Mouse (Mus musculus): ENCODE measurements around the gene Efnb2.

DNA sequence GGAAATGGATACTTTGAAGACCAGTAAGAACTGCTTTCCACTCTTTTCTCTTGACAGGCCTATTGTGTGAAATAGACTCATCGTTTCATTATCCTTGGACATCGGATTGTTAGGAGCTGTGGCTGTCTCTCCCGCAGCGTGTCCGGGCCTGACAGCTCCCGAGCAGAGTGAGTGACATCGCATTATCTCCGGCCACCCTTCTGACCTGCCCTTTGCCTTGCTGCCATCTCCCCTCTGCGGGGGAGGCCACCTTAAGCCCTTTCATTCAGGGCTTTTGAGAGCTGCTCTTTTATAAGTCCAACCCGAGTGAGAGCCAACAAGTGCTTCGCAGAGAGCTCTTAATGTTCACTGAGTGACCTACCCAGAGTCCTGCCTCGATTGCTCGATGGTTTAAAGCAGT is 63.6 kb downstream of the Efnb2 start:
- TF ChIP-seq CTCF (IDR thresholded peaks at IDR 0.05; ENCODE audit: extremely low read depth, insufficient read depth, insufficient read length, insufficient replicate concordance) (no peak), POLR2A (IDR thresholded peaks at IDR 0.05; ENCODE audit: low read depth, low read length) (no peak)

Measured in spleen, adult 2 months (tissue).